Mouse (Mus musculus) heart, adult 9 months (tissue): ENCODE measurements around the gene Gm26897.
A peak's percentile ranks its signal among the peaks of the same experiment; 100 is the strongest.

ENCODE experiments used
- DNase-seq, 2 experiments: peaks; one replicate each; pipeline ENCODE4 v3.0.0; 2022; ENCODE audit warnings: low spot score in 2 of 2

The Gm26897 gene

GRCm38 (mm10) chr5:111733851-111734250 is at the start of gene Gm26897:
Gene Gm26897, plus strand, starts transcription at chr5:111733924.
- DNase-seq = peak; percentile 27 to 31

DNA sequence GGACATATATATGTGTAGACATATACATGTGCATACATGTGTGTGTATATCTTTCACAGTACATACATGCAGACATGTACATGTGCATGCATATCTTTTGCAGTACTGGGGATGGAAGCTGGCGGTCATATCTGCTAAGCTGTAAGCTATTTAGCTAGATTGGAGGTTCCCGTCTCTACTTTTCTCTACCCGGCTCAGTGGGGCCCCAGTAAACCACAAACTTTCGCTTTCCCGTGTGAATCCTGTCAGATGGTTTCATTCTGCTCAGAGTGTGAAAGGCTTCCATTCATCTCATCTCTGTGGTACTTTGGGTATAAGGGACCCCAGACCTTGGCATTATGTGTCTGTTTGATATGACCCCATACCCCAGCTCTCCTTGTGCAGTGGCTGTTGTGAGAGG is 46.4 kb upstream of the Gm26897 start:
- no peak for DNase-seq

DNA sequence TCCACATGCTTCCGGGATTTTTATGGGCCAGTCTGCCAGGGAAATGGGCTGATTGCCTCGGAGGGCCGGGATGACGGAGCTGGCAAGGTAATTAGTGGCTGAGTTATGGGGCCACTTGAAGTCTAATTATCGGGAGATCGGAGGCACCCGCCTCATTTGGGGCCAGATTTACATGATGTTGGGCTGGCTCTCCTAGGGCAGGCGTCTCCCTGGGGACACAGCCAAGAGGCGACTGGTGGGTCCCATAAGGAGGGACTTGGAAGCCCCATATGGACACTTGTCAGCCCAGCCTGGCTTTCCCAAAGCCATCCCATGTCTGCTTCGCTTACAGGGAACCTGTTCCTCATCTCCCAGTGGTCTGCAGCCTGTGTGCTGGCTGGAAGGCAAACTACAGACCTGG is 45.1 kb upstream of the Gm26897 start:
- DNase-seq = no peak

GRCm38 (mm10) chr5:111697996-111698395 is 35.7 kb upstream of the Gm26897 start:
- DNase-seq = no peak

DNA sequence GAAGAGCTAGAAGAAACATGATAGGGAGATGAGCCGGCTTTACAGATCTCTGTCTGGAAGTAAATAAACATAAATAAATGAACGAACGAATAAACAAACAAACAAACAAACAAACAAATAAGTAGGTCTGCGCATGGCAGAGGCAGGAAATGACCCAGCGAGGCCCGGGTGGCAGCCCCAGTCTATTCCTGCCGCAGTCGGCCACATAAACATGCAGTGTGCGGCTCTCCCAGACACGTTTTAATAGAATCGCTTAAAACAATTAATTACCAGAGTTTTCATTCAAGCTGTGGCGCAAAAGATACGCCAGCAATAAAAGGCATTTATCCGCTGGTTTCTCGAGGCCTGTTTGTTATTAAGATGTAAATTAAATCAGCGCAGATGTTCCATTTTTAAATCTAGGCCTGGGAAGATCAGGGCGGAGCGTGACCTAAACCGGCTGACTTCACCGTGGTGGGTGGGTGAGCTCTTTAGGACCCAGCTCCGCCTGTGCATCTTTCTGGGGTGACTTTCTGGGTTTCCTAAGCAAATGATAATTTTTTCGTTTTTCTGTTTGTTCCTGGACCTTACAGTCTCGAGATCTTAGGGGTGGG is 33.9 kb upstream of the Gm26897 start:
- no peak for DNase-seq

- no peak for DNase-seq
These were observed 31.9 kb upstream of the Gm26897 start for GRCm38 (mm10) chr5:111701634-111702329.

- DNase-seq = no peak
These were observed 30.1 kb upstream of the Gm26897 start for GRCm38 (mm10) chr5:111703586-111703985.

DNA sequence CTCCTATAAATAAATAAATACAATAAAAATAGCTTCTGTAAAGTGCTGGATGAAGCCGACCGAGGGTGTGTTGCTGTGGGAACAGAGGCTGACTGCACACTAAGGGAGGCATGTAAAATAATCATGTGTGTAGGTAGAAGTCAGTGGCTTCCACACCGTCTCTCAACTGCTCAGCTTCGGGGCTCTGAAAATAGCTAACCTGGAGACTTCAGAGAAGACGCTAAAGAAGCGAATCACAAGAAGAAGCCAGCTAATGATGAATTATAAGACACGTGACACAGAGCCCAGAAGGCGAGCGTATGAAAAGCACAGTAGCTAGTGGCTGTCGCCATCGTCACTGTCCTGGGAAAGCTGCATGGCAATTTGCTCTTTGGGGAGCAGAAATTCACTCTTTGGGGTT is 29.4 kb upstream of the Gm26897 start:
- no peak for DNase-seq

GRCm38 (mm10) chr5:111709195-111709901 is 24.4 kb upstream of the Gm26897 start:
- DNase-seq = no peak

DNA sequence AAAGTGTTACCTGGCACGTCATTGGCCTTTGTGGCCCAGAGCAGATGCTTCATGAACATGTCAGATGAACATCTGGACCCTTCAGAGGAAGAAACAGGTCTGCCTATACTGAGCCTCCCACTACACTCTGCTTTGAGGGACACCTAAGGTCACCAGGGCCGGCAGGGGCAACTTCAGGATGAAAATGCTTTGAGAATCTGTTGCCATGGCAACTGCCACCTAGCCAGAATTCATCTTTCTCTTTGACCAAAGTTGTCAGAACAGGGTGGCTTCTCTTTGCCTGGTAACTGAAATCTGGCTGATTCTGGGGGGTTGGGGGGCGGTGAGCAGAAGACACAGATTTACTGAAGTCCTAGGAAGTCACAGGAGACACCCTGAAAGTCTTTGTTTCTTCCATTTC is 14.7 kb upstream of the Gm26897 start:
- no peak for DNase-seq

DNA sequence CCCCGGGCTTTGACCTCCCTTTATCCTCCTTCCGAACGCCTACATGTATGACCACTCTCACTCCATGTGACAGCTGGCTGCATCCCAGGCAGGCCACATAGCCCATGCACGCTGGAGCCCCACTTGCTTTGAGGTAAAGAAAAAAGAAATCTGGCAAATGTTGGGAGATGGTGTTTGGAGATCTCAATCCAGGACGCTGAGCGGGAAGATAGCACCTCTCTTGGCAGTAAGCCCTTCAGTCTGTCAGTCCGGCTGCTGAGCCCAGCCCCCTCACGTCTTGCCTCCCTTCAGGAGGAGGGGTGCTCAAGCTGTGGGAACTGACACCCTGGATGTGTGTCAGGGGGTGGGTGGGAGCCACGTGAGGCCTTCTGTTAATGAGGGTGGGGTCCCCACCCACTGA is 13.0 kb upstream of the Gm26897 start:
- no peak for DNase-seq

DNA sequence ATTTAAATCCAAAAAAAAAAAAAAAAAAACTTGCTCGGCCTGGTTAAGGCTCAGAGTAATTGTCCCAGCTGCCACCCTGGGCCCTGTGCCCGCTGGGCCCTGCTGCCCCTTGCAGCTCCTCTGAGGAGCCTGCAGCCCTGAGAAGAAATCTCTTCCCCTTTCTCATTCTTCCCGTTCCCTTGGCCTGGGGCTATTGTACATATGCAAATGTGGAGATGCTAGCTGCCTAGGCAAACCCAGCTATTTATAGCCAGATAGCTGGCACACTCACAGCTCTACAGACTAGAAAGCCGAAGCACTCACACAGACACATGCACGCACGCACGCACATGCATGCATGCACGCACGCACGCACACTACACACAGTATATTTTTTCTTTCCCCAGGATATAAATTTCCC is 9.0 kb upstream of the Gm26897 start:
- DNase-seq = peak; percentile 19 to 38

GRCm38 (mm10) chr5:111725195-111725920 is 8.4 kb upstream of the Gm26897 start:
- no peak for DNase-seq

DNA sequence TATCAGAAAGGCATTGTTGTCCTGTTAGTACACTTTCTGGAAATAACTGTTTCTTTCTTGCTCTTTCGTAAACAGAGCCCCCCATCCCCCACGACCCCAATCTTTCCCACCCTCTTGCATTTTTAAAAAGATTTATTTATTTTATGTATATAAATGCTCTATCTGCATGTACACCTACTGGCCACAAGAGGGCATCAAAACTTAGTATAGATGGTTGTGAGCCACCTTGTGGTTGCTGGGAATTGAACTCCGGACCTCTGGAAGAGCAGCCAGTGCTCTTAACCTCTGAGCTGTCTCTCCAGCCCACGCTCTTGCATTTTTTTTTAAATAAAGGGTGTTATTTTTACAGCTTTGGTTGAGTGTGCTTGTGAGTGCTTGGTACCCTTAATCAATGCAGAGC is 5.3 kb upstream of the Gm26897 start:
- DNase-seq = no peak

- DNase-seq = peak in 1 of 2 experiments; percentile 27
These were observed 3.1 kb upstream of the Gm26897 start for GRCm38 (mm10) chr5:111730560-111731167.

DNA sequence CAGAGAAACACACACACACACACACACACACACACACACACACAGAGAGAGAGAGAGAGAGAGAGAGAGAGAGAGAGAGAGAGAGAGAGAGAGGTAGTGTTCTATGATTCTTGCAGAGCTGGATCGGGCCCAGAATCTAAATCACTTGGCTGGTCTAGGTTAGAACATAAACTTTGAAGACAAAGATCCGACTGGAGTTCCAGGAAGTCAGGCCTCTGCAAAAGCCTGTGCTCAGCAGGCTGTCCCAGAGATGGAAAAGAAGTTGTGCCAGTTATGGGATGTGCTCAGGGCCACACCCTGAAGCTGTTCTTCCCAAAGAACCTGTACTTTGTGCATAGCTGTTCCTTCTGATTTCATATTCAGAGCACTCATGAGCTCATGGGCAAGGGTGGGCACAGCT is 1.5 kb upstream of the Gm26897 start:
- DNase-seq = no peak

DNA sequence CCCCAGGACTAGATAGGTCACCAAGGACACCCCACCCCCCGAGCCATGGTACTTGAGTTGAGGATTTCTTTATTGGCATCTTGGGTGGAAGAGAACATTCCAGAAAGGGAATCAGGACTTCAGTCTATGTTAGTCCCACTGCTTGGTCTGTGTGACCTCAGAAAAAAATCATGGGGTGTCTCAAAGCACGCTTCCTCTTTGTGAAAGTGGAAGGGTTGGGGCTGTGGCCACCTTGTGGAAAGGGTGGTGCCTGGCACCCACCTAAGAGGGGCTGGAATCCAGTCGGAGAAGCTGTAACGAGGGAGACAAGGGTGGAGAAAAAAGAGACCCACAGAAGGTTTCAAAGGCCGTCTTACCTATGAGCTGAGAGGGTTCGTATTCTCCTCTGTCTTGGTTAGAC is 5.8 kb downstream of the Gm26897 start:
- DNase-seq = no peak

DNA sequence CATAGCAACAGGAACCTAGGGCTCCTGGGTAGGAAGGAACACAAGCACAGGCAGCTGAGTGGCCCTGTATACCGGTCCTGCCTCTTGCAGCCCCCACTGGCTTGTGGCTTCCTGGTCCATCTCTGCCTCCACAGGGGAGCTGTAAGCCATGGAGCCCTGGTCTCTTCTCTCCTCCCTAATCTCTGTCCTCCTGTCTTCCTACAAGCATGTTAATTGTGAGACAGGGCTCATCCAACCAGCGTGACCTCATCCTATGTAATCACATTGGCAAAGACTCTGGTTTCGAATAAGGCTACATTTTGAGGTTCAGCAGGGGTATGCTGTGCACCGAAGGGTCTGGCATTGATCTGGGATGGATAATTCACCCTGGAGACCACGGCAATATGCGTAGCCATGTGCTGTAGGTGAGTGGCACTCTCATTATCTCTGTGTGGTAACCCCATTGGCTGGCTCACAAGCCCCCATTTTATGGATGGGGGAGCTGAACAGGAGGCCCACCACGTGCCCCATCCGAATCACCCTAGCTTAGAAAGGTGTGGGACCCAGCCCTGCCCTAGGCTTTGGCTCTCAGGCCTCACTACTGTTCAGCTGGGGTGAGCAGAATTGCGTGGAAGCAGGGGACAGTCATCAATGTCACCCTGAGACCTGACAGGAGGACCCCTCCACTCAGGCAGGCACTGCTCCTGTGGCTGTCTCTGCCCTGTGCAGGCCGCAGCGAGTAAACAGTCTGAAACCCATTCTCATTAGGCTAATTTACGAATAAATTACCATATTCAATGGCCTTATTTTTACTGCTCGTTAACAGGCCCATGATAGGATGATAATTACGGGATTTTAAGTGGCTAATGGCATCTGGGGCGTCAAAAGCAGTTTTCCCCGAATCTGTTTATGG is 6.9 kb downstream of the Gm26897 start:
- no peak for DNase-seq

GRCm38 (mm10) chr5:111741352-111741751 is 7.6 kb downstream of the Gm26897 start:
- DNase-seq = no peak

DNA sequence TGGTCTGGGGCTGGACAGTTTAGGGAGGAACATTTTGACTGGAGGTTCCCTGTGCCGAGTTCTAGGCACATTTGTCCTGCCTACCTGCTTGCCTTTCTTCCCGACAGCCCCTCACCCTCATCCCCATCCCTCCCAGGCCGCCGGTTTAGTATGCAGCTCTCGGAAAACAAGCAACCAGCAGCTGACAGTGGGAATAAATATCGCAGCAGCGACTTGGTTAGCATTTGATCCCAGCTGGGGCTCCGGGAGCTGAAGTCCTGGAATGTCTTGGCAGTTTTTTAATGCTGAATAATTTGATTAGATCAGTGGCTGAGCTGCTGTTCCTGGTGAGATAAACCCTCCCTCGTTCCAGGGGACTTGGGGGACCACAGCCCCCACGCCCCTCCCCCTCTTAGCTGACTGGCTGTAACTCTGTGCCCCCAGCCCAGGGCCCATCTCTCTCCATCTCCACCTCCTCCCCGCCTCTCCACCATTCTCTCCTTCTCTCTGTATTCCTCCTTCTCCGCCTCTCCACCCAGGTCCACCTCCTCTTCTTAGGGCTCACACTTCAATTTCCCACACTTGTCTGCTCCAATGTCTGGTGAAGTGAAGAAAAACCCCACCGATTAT is 8.7 kb downstream of the Gm26897 start:
- peak in 1 of 2 experiments; percentile 24 for DNase-seq

GRCm38 (mm10) chr5:111749599-111749998 is 15.9 kb downstream of the Gm26897 start:
- DNase-seq = no peak
